Mouse (Mus musculus): Measurements from ENCODE around the gene Hells. TPM values are rescaled to one million over a fixed set of nuclear protein-coding genes. Genes with fewer than 3 reads are reported as not detected.
A peak's percentile ranks its signal among the peaks of the same experiment; 100 is the strongest.

Hells gene
- 54.8 and 63.1 TPM in 2 replicates for total RNA-seq (2015)
- 51.6 and 55.5 TPM in 2 replicates for total RNA-seq (2017)

GRCm38 (mm10) chr19:38930788-38931565 is at the start of gene Hells:
Hells (plus strand) TSS chr19:38930915.
- peak; percentile 88 for ATAC-seq (ENCODE audit: poor library complexity, severe bottlenecking)

GRCm38 (mm10) chr19:38901146-38902135 is 29.3 kb upstream of the Hells start:
- no peak for ATAC-seq (ENCODE audit: poor library complexity, severe bottlenecking)

- no peak for ATAC-seq (ENCODE audit: poor library complexity, severe bottlenecking)
Observed at GRCm38 (mm10) chr19:38902501-38902900, 28.2 kb upstream of the Hells start.

GRCm38 (mm10) chr19:38913786-38914185 is 16.9 kb upstream of the Hells start:
- ATAC-seq (ENCODE audit: poor library complexity, severe bottlenecking), result no peak

- no peak for ATAC-seq (ENCODE audit: poor library complexity, severe bottlenecking)
Observed at GRCm38 (mm10) chr19:38914926-38915325, 15.8 kb upstream of the Hells start.

GRCm38 (mm10) chr19:38915677-38916076 is 15.0 kb upstream of the Hells start:
- ATAC-seq (ENCODE audit: poor library complexity, severe bottlenecking), result peak; percentile 59; the same call in 1 of the 2 replicates

GRCm38 (mm10) chr19:38928481-38929158 is 2.1 kb upstream of the Hells start:
- ATAC-seq (ENCODE audit: poor library complexity, severe bottlenecking), result no peak

- ATAC-seq (ENCODE audit: poor library complexity, severe bottlenecking), result 0 out of 2 replicates have a peak, but pooled peaks have one; percentile 2
Observed at GRCm38 (mm10) chr19:38929471-38930251, 1.1 kb upstream of the Hells start.

- peak; percentile 30; the same call in 1 of the 2 replicates for ATAC-seq (ENCODE audit: poor library complexity, severe bottlenecking)
Observed at GRCm38 (mm10) chr19:38930252-38930787, 395 bp upstream of the Hells start.

GRCm38 (mm10) chr19:38931566-38931890 is 813 bp downstream of the Hells start:
- no peak for ATAC-seq (ENCODE audit: poor library complexity, severe bottlenecking)

GRCm38 (mm10) chr19:38944590-38945307 is 14.0 kb downstream of the Hells start:
- no peak for ATAC-seq (ENCODE audit: poor library complexity, severe bottlenecking)

GRCm38 (mm10) chr19:38970741-38971140 is 40.0 kb downstream of the Hells start:
- ATAC-seq (ENCODE audit: poor library complexity, severe bottlenecking), result no peak

GRCm38 (mm10) chr19:38972581-38972980 is 41.9 kb downstream of the Hells start:
- no peak for ATAC-seq (ENCODE audit: poor library complexity, severe bottlenecking)

GRCm38 (mm10) chr19:38973666-38974065 is 43.0 kb downstream of the Hells start:
- no peak for ATAC-seq (ENCODE audit: poor library complexity, severe bottlenecking)

- ATAC-seq (ENCODE audit: poor library complexity, severe bottlenecking), result no peak
Observed at GRCm38 (mm10) chr19:38976269-38976668, 45.6 kb downstream of the Hells start.

- ATAC-seq (ENCODE audit: poor library complexity, severe bottlenecking), result peak; percentile 72
Observed at GRCm38 (mm10) chr19:38981966-38982365, 51.3 kb downstream of the Hells start.

GRCm38 (mm10) chr19:38998248-38998647 is 67.5 kb downstream of the Hells start:
- no peak for ATAC-seq (ENCODE audit: poor library complexity, severe bottlenecking)

GRCm38 (mm10) chr19:38998676-38999075 is 68.0 kb downstream of the Hells start:
- no peak for ATAC-seq (ENCODE audit: poor library complexity, severe bottlenecking)

- no peak for ATAC-seq (ENCODE audit: poor library complexity, severe bottlenecking)
Observed at GRCm38 (mm10) chr19:39005132-39005531, 74.4 kb downstream of the Hells start.

All from megakaryocyte, adult 5-6 weeks (primary cell).